Mouse (Mus musculus): ENCODE measurements around the gene Scyl1. TPM values are rescaled to one million over a fixed set of nuclear protein-coding genes. Genes with fewer than 3 reads are reported as not detected.

Gene Scyl1
- total RNA-seq, 1 experiment, result 55.6 TPM

DNA sequence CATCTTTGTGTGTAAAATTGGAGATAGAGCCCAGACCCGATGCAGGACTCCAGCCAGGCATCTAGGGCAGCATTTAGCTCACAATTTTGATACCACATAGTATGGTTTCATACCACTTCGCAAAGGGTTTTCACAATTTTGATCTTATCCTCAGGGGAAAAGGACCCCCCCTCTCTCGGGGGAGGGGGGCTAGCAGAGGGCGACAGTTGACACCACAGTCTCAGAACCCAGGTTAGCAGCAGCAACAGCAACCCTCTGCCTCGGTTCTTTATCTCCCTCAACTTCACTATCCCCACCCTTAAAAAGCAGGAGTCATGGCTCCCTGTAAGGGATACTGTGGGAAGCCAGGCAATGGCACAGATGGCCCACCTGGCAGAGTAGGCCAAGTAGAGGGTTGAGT lies 58.0 kb downstream of the Scyl1 start:
- no peak overlapping the region for H3K27ac ChIP-seq (ENCODE audit: insufficient read depth, low read depth, low read length, poor library complexity, severe bottlenecking)
- no peak for TF ChIP-seq ZC3H11A (IDR thresholded peaks at IDR 0.05; ENCODE audit: borderline replicate concordance, low read depth, low read length)
- no peak overlapping the region for H3K9ac ChIP-seq (ENCODE audit: insufficient read depth, low read depth, low read length, poor library complexity, severe bottlenecking)
- in situ Hi-C loops (cut with MboI; ENCODE audit: low sequenced_read_pairs in 2 of 2, unreplicated experiment in 2 of 2), result no loop called here
- DNase-seq (ENCODE audit: low read depth, low spot score), result no peak
- H3K4me3 ChIP-seq (ENCODE audit: insufficient read depth in 1 of 2, low read depth in 1 of 2, low read length in 2 of 2, poor library complexity in 1 of 2, severe bottlenecking in 1 of 2), result no peak overlapping the region
- H3K36me3 ChIP-seq (ENCODE audit: control insufficient read depth, insufficient read depth, low read length, poor library complexity, severe bottlenecking), result no peaks in the 10 kb centered on the region
- peaks cover 2 to 3% of the 10 kb centered on the region in 2 experiments; a peak in 2 of 4 replicates for H3K4me1 ChIP-seq (ENCODE audit: control insufficient read depth in 2 of 2, insufficient read depth in 2 of 2, low read length in 2 of 2, poor library complexity in 1 of 2)
- no peaks in the 10 kb centered on the region for H3K9me3 ChIP-seq (ENCODE audit: control insufficient read depth, insufficient read depth, low read depth, low read length)

DNA sequence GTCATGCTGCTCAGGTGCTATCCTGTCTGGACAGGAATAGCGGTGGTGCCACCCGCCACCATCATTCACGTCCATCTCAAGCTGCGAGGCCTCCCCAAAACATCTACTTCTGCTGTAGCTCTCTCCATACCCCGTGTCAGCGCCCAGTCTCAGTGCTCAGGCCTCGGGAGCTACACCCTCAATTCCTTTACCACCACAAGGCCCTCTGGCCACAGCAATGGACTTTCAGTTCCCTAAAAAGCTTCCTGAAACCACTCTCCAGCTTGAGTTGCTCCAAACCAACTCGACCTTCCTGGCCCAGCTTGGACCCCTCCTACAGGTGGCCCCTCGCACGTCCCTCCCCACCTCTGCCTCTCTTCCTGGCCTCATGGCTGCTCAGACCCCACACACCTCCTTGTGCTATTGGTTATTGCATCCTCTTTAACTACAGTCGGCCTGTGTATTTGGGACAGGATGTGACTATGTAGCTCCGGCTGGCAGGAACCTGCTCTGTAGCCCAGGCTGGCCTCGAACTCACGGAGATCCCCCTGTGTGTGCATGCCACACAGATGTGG lies 59.2 kb downstream of the Scyl1 start:
- peaks cover under 1 to 3% of the 10 kb centered on the region in 2 experiments; a peak in 2 of 4 replicates for H3K4me1 ChIP-seq (ENCODE audit: control insufficient read depth in 2 of 2, insufficient read depth in 2 of 2, low read length in 2 of 2, poor library complexity in 1 of 2)
- H3K9ac ChIP-seq (ENCODE audit: insufficient read depth, low read depth, low read length, poor library complexity, severe bottlenecking), result no peak overlapping the region
- H3K27ac ChIP-seq (ENCODE audit: insufficient read depth, low read depth, low read length, poor library complexity, severe bottlenecking), result no peak overlapping the region
- TF ChIP-seq ZNF384 (IDR thresholded peaks at IDR 0.05; ENCODE audit: low read depth, low read length) (no peak), MAFK (IDR thresholded peaks at IDR 0.05; ENCODE audit: insufficient read depth, low read depth, low read length) (no peak), HCFC1 (IDR thresholded peaks at IDR 0.05; ENCODE audit: borderline replicate concordance, insufficient read depth, low read length) (no peak), ZC3H11A (IDR thresholded peaks at IDR 0.05; ENCODE audit: borderline replicate concordance, low read depth, low read length) (no peak), CHD2 (IDR thresholded peaks at IDR 0.05; ENCODE audit: low read depth, low read length) (no peak)
- no peak overlapping the region for H3K4me3 ChIP-seq (ENCODE audit: insufficient read depth in 1 of 2, low read depth in 1 of 2, low read length in 2 of 2, poor library complexity in 1 of 2, severe bottlenecking in 1 of 2)
- no peaks in the 10 kb centered on the region for H3K36me3 ChIP-seq (ENCODE audit: control insufficient read depth, insufficient read depth, low read length, poor library complexity, severe bottlenecking)
- DNase-seq (ENCODE audit: low read depth, low spot score), result no peak
- no peaks in the 10 kb centered on the region for H3K9me3 ChIP-seq (ENCODE audit: control insufficient read depth, insufficient read depth, low read depth, low read length)
- in situ Hi-C loops (cut with MboI; ENCODE audit: low sequenced_read_pairs in 2 of 2, unreplicated experiment in 2 of 2), result no loop called here

DNA sequence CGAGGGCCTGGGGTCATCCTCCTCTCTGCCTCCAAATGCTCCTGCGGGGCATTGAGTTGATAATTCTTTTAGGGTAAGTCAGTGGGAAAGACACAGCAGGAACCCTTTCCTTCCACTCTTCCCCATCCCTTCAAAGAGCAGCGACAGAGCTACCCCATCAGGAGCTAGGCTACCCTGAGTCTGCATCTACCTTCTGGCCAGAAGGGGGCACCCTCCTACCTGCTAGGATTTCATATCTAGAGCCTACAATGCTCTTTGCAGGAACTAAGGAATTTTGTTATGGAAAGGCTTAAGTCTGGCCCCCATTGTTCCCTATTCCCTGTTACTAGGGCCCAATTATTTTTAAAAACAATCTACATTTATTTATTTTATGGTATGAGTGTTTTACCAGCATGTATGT lies 60.0 kb downstream of the Scyl1 start:
- no peak overlapping the region for H3K4me3 ChIP-seq (ENCODE audit: insufficient read depth in 1 of 2, low read depth in 1 of 2, low read length in 2 of 2, poor library complexity in 1 of 2, severe bottlenecking in 1 of 2)
- H3K36me3 ChIP-seq (ENCODE audit: control insufficient read depth, insufficient read depth, low read length, poor library complexity, severe bottlenecking), result no peaks in the 10 kb centered on the region
- H3K9ac ChIP-seq (ENCODE audit: insufficient read depth, low read depth, low read length, poor library complexity, severe bottlenecking), result no peak overlapping the region
- no peak for DNase-seq (ENCODE audit: low read depth, low spot score)
- no peak for TF ChIP-seq ZNF384 (IDR thresholded peaks at IDR 0.05; ENCODE audit: low read depth, low read length)
- H3K9me3 ChIP-seq (ENCODE audit: control insufficient read depth, insufficient read depth, low read depth, low read length), result no peaks in the 10 kb centered on the region
- H3K27ac ChIP-seq (ENCODE audit: insufficient read depth, low read depth, low read length, poor library complexity, severe bottlenecking), result no peak overlapping the region
- in situ Hi-C loops (cut with MboI; ENCODE audit: low sequenced_read_pairs in 2 of 2, unreplicated experiment in 2 of 2), result no loop called here
- H3K4me1 ChIP-seq (ENCODE audit: control insufficient read depth in 2 of 2, insufficient read depth in 2 of 2, low read length in 2 of 2, poor library complexity in 1 of 2), result peaks cover 0 to 3% of the 10 kb centered on the region in 2 experiments; a peak in 1 of 4 replicates

DNA sequence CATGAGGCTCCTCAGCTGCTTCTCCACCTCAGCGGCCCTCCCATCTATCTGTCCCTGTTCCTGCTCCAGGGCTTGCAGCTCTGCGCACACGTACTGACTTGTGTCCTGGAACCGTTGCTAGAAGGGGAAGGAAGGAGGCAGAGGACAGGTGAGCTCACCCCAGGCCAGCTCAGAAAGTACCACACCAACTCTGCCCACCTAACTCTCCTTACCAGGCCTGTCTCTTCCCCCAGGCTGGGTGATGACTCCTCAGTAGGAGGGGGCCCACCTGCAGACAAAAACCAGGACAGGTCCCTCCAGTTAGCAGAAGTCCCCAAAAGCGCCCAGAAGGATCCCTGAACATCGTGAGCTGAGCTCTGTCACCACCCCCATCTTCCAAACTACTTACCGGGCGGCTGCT lies 60.6 kb downstream of the Scyl1 start:
- TF ChIP-seq MAFK (IDR thresholded peaks at IDR 0.05; ENCODE audit: insufficient read depth, low read depth, low read length) (no peak), ZC3H11A (IDR thresholded peaks at IDR 0.05; ENCODE audit: borderline replicate concordance, low read depth, low read length) (no peak), ZNF384 (IDR thresholded peaks at IDR 0.05; ENCODE audit: low read depth, low read length) (no peak), HCFC1 (IDR thresholded peaks at IDR 0.05; ENCODE audit: borderline replicate concordance, insufficient read depth, low read length) (no peak), CHD2 (IDR thresholded peaks at IDR 0.05; ENCODE audit: low read depth, low read length) (no peak)
- no peaks in the 10 kb centered on the region for H3K36me3 ChIP-seq (ENCODE audit: control insufficient read depth, insufficient read depth, low read length, poor library complexity, severe bottlenecking)
- H3K4me3 ChIP-seq (ENCODE audit: insufficient read depth in 1 of 2, low read depth in 1 of 2, low read length in 2 of 2, poor library complexity in 1 of 2, severe bottlenecking in 1 of 2), result no peak overlapping the region
- no peak for DNase-seq (ENCODE audit: low read depth, low spot score)
- in situ Hi-C loops (cut with MboI; ENCODE audit: low sequenced_read_pairs in 2 of 2, unreplicated experiment in 2 of 2), result no loop called here
- no peak overlapping the region for H3K27ac ChIP-seq (ENCODE audit: insufficient read depth, low read depth, low read length, poor library complexity, severe bottlenecking)
- no peaks in the 10 kb centered on the region for H3K9me3 ChIP-seq (ENCODE audit: control insufficient read depth, insufficient read depth, low read depth, low read length)
- peaks cover 0 to 7% of the 10 kb centered on the region in 2 experiments; a peak in 1 of 4 replicates for H3K4me1 ChIP-seq (ENCODE audit: control insufficient read depth in 2 of 2, insufficient read depth in 2 of 2, low read length in 2 of 2, poor library complexity in 1 of 2)
- H3K9ac ChIP-seq (ENCODE audit: insufficient read depth, low read depth, low read length, poor library complexity, severe bottlenecking), result no peak overlapping the region

DNA sequence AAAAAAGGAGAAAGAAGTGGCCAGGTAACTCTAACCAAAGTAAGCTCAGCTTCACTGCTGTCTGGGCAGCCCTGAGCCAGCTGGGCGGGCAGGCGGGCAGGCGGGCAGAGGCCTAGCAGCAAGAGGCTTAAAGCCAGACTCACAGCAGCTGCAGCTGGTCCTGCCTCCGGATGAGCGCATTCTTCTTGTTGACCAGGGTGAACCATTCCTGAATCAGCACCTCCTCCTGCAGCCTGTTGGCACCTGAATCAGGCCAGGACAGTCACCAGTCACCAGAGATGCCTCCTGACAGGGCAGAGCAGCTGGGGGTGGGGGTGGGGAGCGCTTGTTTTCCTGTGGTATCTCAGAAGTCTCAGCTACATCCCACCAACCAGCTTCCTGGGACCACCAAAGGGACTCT lies 61.2 kb downstream of the Scyl1 start:
- in situ Hi-C loops (cut with MboI; ENCODE audit: low sequenced_read_pairs in 2 of 2, unreplicated experiment in 2 of 2), result no loop called here
- TF ChIP-seq CHD2 (IDR thresholded peaks at IDR 0.05; ENCODE audit: low read depth, low read length) (no peak), ZC3H11A (IDR thresholded peaks at IDR 0.05; ENCODE audit: borderline replicate concordance, low read depth, low read length) (no peak), ZNF384 (IDR thresholded peaks at IDR 0.05; ENCODE audit: low read depth, low read length) (no peak), MAFK (IDR thresholded peaks at IDR 0.05; ENCODE audit: insufficient read depth, low read depth, low read length) (no peak), HCFC1 (IDR thresholded peaks at IDR 0.05; ENCODE audit: borderline replicate concordance, insufficient read depth, low read length) (no peak)
- Histone ChIP-seq H3K27ac (ENCODE audit: insufficient read depth, low read depth, low read length, poor library complexity, severe bottlenecking) (no peak overlapping the region), H3K36me3 (ENCODE audit: control insufficient read depth, insufficient read depth, low read length, poor library complexity, severe bottlenecking) (no peaks in the 10 kb centered on the region), H3K4me1 (ENCODE audit: control insufficient read depth in 2 of 2, insufficient read depth in 2 of 2, low read length in 2 of 2, poor library complexity in 1 of 2) (peaks cover 0 to 10% of the 10 kb centered on the region in 2 experiments; a peak in 1 of 4 replicates), H3K4me3 (ENCODE audit: insufficient read depth in 1 of 2, low read depth in 1 of 2, low read length in 2 of 2, poor library complexity in 1 of 2, severe bottlenecking in 1 of 2) (no peak overlapping the region), H3K9me3 (ENCODE audit: control insufficient read depth, insufficient read depth, low read depth, low read length) (no peaks in the 10 kb centered on the region), H3K9ac (ENCODE audit: insufficient read depth, low read depth, low read length, poor library complexity, severe bottlenecking) (no peak overlapping the region)
- DNase-seq (ENCODE audit: low read depth, low spot score), result no peak

Other genes starting within 250 kb of the Scyl1 start
- 0.58 and 1.1 TPM in 2 replicates for gene Ovol1, start 210.8 kb downstream of the Scyl1 start, total RNA-seq (2012; rRNA removed)
- gene Ap5b1, start 203.4 kb downstream of the Scyl1 start, total RNA-seq (2012; rRNA removed), result 6.4 and 9.5 TPM in 2 replicates
- 87.9 and 99.5 TPM in 2 replicates for gene Rnaseh2c, start 169.5 kb downstream of the Scyl1 start, total RNA-seq (2012; rRNA removed)
- 52.2 and 75.6 TPM in 2 replicates for gene Kat5, start 161.2 kb downstream of the Scyl1 start, total RNA-seq (2012; rRNA removed)
- 9.7 and 12.1 TPM in 2 replicates for gene Rela, start 133.9 kb downstream of the Scyl1 start, total RNA-seq (2012; rRNA removed)
- 10.5 and 14.5 TPM in 2 replicates for gene Sipa1, start 107.7 kb downstream of the Scyl1 start, total RNA-seq (2012; rRNA removed)
- 15.0 and 19.3 TPM in 2 replicates for gene Map3k11, start 82.7 kb downstream of the Scyl1 start, total RNA-seq (2012; rRNA removed)
- 63.9 and 98.9 TPM in 2 replicates for gene Pcnx3, start 82.5 kb downstream of the Scyl1 start, total RNA-seq (2012; rRNA removed)
- gene Kcnk7, start 67.1 kb downstream of the Scyl1 start, total RNA-seq (2012; rRNA removed), result 0.63 and 0.67 TPM in 2 replicates
- 9.0 and 16.4 TPM in 2 replicates for gene Ehbp1l1, start 45.1 kb downstream of the Scyl1 start, total RNA-seq (2012; rRNA removed)
- 12.3 and 16.4 TPM in 2 replicates for gene Fam89b, start 41.8 kb downstream of the Scyl1 start, total RNA-seq (2012; rRNA removed)
- gene Ltbp3, start 30.5 kb downstream of the Scyl1 start, total RNA-seq (2012; rRNA removed), result 7.0 and 7.8 TPM in 2 replicates
- gene Frmd8, start 103.9 kb upstream of the Scyl1 start, total RNA-seq (2012; rRNA removed), result 33.4 and 35.7 TPM in 2 replicates
- 1.2 and 1.9 TPM in 2 replicates for gene Slc25a45, start 106.4 kb upstream of the Scyl1 start, total RNA-seq (2012; rRNA removed)
- 2.1 and 2.2 TPM in 2 replicates for gene Tigd3, start 122.7 kb upstream of the Scyl1 start, total RNA-seq (2012; rRNA removed)
- 37.9 and 39.5 TPM in 2 replicates for gene Dpf2, start 141.6 kb upstream of the Scyl1 start, total RNA-seq (2012; rRNA removed)
- 0.42 and 0.76 TPM in 2 replicates for gene Cdc42ep2, start 153.4 kb upstream of the Scyl1 start, total RNA-seq (2012; rRNA removed)
- gene Pola2, start 192.8 kb upstream of the Scyl1 start, total RNA-seq (2012; rRNA removed), result 69.7 and 80.5 TPM in 2 replicates
- 0.54 and 1.4 TPM in 2 replicates for gene Slc22a20, start 214.7 kb upstream of the Scyl1 start, total RNA-seq (2012; rRNA removed)
- gene Capn1, start 244.5 kb upstream of the Scyl1 start, total RNA-seq (2012; rRNA removed), result 19.3 and 20.4 TPM in 2 replicates

All from ES-E14 (cell line).